Mouse (Mus musculus) layer of hippocampus, adult 6 months (tissue): Measurements from ENCODE around the gene Tbc1d17. TPM values are rescaled to one million over a fixed set of nuclear protein-coding genes. Genes with fewer than 3 reads are reported as not detected.

Experiments used
- long read RNA-seq, 2 experiments: library from polyadenylated mRNA; unstranded; transcript quantifications; one replicate each; pipeline ENCODE4 v2.0.0; 2019 to 2020
- microRNA-seq: library from miRNA; unstranded; fragments of <30 nt; microRNA quantifications from one replicate; pipeline ENCODE4 v1.2.0, GENCODE M21; 2020
- polyA plus RNA-seq: library from polyadenylated mRNA; unstranded; fragments of <200 nt; fragmentation: Nextera tagmentation; gene quantifications from 2 replicates; pipeline ENCODE4 v1.2.3, GENCODE M21; 2021

Tbc1d17 gene
- 57.9 and 60.7 TPM in 2 replicates for polyA plus RNA-seq
- long read RNA-seq, experiment 1, full-length matches to known transcripts, result 73 of 107 reads
- long read RNA-seq, experiment 1, partial matches to known transcripts, result 21 of 107 reads
- long read RNA-seq, experiment 1, other reads (novel, unspliced or antisense), result 13 of 107 reads
- long read RNA-seq, experiment 2, full-length matches to known transcripts, result 319 of 408 reads
- long read RNA-seq, experiment 2, partial matches to known transcripts, result 34 of 408 reads
- long read RNA-seq, experiment 2, other reads (novel, unspliced or antisense), result 55 of 408 reads

GRCm38 (mm10) chr7:44848561-44849415 is at the start of gene Tbc1d17, which contains the start of gene Akt1s1:
TSS of gene Tbc1d17 (minus strand) at chr7:44849079.
TSS of gene Akt1s1 (plus strand) at chr7:44848991.

GRCm38 (mm10) chr7:44895593-44896434 is 46.9 kb upstream of the Tbc1d17 start, which contains the start of gene Fuz:
TSS of gene Fuz (plus strand) at chr7:44896079.

GRCm38 (mm10) chr7:44892276-44892921 is 43.5 kb upstream of the Tbc1d17 start, which contains the start of gene Med25:
TSS of gene Med25 (minus strand) at chr7:44892712.

GRCm38 (mm10) chr7:44869697-44870528 is 21.0 kb upstream of the Tbc1d17 start, which contains the start of gene Ptov1:
TSS of gene Ptov1 (minus strand) at chr7:44869788.

GRCm38 (mm10) chr7:44857042-44857552 is 8.2 kb upstream of the Tbc1d17 start, which contains the start of gene Pnkp:
TSS of gene Pnkp (plus strand) at chr7:44857139.

GRCm38 (mm10) chr7:44816470-44817021 is 32.3 kb downstream of the Tbc1d17 start, which contains the start of gene Atf5:
TSS of gene Atf5 (minus strand) at chr7:44816658.

GRCm38 (mm10) chr7:44815721-44816469 is 33.0 kb downstream of the Tbc1d17 start, which contains the start of the genes Nup62 and Il4i1:
TSS of gene Nup62 (plus strand) at chr7:44816088.
TSS of gene Il4i1 (plus strand) at chr7:44816387.

Small RNA genes lying within 50 kb of the gene (microRNA-seq; reads per million reads assigned to microRNA genes)
- gene Mir707, result not detected

Other genes starting within 250 kb of the Tbc1d17 start
- gene Myh14, start 178.2 kb downstream of the Tbc1d17 start, polyA plus RNA-seq, result 29.7 and 33.9 TPM in 2 replicates
- not detected in 2 replicates for gene Izumo2, start 140.3 kb downstream of the Tbc1d17 start, polyA plus RNA-seq
- 35.9 and 36.4 TPM in 2 replicates for gene Vrk3, start 100.7 kb downstream of the Tbc1d17 start, polyA plus RNA-seq
- gene Zfp473, start 98.0 kb downstream of the Tbc1d17 start, polyA plus RNA-seq, result 0.11 and 0.16 TPM in 2 replicates
- gene Nup62, start 33.0 kb downstream of the Tbc1d17 start, polyA plus RNA-seq, result 10.2 and 10.5 TPM in 2 replicates
- 0.57 and 0.79 TPM in 2 replicates for gene Il4i1, start 32.7 kb downstream of the Tbc1d17 start, polyA plus RNA-seq
- gene Atf5, start 32.4 kb downstream of the Tbc1d17 start, polyA plus RNA-seq, result 0.68 and 0.74 TPM in 2 replicates
- 30.7 and 33.9 TPM in 2 replicates for gene Akt1s1, start 88 bp downstream of the Tbc1d17 start, polyA plus RNA-seq
- 27.8 and 30.3 TPM in 2 replicates for gene Pnkp, start 8.1 kb upstream of the Tbc1d17 start, polyA plus RNA-seq
- gene Ptov1, start 20.7 kb upstream of the Tbc1d17 start, polyA plus RNA-seq, result 147 and 187 TPM in 2 replicates
- gene Med25, start 43.6 kb upstream of the Tbc1d17 start, polyA plus RNA-seq, result 143 and 184 TPM in 2 replicates
- 12.1 TPM in 2 replicates for gene Fuz, start 47.0 kb upstream of the Tbc1d17 start, polyA plus RNA-seq
- 34.8 and 42.1 TPM in 2 replicates for gene Ap2a1, start 80.4 kb upstream of the Tbc1d17 start, polyA plus RNA-seq
- gene Tsks, start 94.1 kb upstream of the Tbc1d17 start, polyA plus RNA-seq, result 0.28 and 0.35 TPM in 2 replicates
- gene Cpt1c, start 125.8 kb upstream of the Tbc1d17 start, polyA plus RNA-seq, result 86.2 and 86.7 TPM in 2 replicates
- gene Prmt1, start 137.5 kb upstream of the Tbc1d17 start, polyA plus RNA-seq, result 6.7 and 7.4 TPM in 2 replicates
- 10.7 and 12.0 TPM in 2 replicates for gene Irf3, start 148.6 kb upstream of the Tbc1d17 start, polyA plus RNA-seq
- gene Bcl2l12, start 149.6 kb upstream of the Tbc1d17 start, polyA plus RNA-seq, result 1.6 and 2.6 TPM in 2 replicates
- 63.8 and 108 TPM in 2 replicates for gene Scaf1, start 167.3 kb upstream of the Tbc1d17 start, polyA plus RNA-seq
- gene Rras, start 168.9 kb upstream of the Tbc1d17 start, polyA plus RNA-seq, result 3.8 and 4.0 TPM in 2 replicates
- gene Prr12, start 203.8 kb upstream of the Tbc1d17 start, polyA plus RNA-seq, result 4.7 and 5.4 TPM in 2 replicates
- 36.0 and 41.3 TPM in 2 replicates for gene Nosip, start 213.3 kb upstream of the Tbc1d17 start, polyA plus RNA-seq
- 9.2 and 10.8 TPM in 2 replicates for gene Prrg2, start 213.6 kb upstream of the Tbc1d17 start, polyA plus RNA-seq
- 26.1 and 29.3 TPM in 2 replicates for gene Rcn3, start 243.1 kb upstream of the Tbc1d17 start, polyA plus RNA-seq